Mouse (Mus musculus) megakaryocyte, adult 5-6 weeks (primary cell): Measurements from ENCODE around the gene 1810037I17Rik. TPM values are rescaled to one million over a fixed set of nuclear protein-coding genes. Genes with fewer than 3 reads are reported as not detected.

Experiments used
- ATAC-seq: 2 replicates; pipeline ENCODE4 v1.8.0; 2016; ENCODE audit warnings: mild to moderate bottlenecking, inconsistent platforms; ENCODE audit not compliant: poor library complexity, severe bottlenecking
- total RNA-seq, 2 experiments: library from RNA; stranded (forward) in 1 of 2; stranded (reverse) in 1 of 2; fragments of 153-499, 151-499 nt in 1 of 2; fragments of 221-1000, 200-1000 nt in 1 of 2; gene quantifications; 2 replicates each; pipeline versions ENCODE4 v1.2.3 to v1.2.4; 2015 to 2017

1810037I17Rik gene
- total RNA-seq (2015): 75.4 and 89.8 TPM in 2 replicates
- 40.3 and 41.2 TPM in 2 replicates for total RNA-seq (2017)

GRCm38 (mm10) chr3:122924009-122924914 lies at the start of gene 1810037I17Rik:
Gene 1810037I17Rik, plus strand, starts transcription at chr3:122924203.
- peak; percentile 89 for ATAC-seq

DNA sequence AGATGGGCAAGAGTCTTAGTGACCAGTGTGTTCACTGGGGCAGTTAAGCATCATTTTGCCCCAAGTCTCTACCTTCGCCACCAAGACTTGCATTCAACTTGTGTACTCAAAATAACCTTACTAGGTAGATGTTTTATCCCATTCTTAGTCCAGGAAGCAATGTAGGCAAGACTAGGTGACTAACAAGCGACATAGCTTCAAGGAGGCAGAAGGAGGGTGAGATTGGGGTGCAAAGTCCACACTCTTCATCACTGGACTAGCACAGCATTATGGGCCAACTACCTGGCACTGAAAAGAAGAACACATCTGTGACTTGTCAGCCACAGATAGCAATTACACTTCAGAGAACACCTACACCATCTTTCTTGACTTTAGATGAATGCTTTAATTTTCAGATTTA lies 47.1 kb upstream of the 1810037I17Rik start:
- ATAC-seq: no peak

GRCm38 (mm10) chr3:122877543-122877942 lies 46.5 kb upstream of the 1810037I17Rik start:
- ATAC-seq: no peak

GRCm38 (mm10) chr3:122878705-122879315 lies 45.2 kb upstream of the 1810037I17Rik start:
- no peak for ATAC-seq

GRCm38 (mm10) chr3:122887505-122888301 lies 36.3 kb upstream of the 1810037I17Rik start:
- no peak for ATAC-seq

GRCm38 (mm10) chr3:122888371-122888819 lies 35.6 kb upstream of the 1810037I17Rik start:
- ATAC-seq: peak; percentile 66

DNA sequence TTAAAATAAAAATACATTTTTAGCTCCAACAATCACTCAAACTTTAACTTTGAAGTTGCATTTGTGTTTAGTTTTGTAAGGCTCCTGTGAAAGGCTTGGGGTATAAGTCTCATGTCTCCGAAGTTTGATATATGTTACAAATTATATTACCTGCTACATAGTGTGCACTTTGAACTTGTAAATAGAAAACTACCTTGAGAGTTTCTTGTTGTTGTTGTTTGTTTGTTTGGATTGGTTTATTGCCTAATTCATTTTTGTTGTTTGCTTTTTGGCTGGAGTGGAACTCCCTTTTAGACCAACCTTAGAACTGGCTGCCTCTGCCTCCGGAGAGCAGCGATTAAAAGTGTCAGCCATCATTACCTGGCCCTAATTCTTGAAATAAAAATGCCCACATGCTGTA lies 29.2 kb upstream of the 1810037I17Rik start, which contains the start of gene Fabp2:
TSS of gene Fabp2 (plus strand) at position 301 of the 400 bp plus-strand sequence.
- ATAC-seq: no peak

DNA sequence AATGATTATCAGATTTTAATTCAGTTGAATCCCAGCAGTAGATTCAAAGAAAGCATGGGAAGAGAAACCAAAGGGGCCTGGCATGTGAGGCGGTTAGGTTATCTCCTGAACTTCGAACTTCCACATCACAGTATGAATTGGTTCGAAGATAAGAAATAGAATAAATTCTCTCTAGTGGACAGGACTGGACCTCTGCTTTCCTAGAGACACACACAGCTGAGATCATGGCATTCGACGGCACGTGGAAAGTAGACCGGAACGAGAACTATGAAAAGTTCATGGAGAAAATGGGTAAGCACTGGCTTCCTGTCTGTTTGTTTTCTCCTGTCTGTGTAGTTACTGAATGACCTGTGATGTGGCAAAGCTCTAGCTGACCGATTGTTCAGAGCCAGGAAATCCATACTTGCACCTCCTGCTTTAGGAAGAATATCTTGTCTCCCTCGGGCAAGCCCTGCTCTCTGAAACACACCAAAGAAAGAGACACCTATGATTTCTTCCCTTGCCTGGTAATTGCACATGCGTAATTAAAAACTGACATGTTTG lies 28.7 kb upstream of the 1810037I17Rik start:
- ATAC-seq: no peak

DNA sequence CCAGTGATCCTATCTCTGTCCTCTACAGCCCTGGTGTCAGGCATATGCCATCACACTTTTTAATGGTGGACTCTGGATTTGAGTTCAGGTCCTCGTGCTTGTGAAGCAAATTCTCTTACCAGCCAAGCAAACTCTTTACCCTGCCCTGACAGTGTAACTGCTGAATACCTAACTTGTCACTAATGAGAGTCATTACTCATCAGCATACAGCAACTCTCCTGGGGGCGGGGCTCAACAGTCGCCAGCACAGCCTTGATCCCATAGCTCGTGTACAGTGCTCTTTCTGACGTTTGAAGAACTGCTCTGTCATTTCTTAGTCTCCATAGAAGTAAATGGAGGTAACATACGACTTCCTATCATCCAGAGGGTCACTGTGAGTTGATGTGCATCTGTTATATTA lies 25.7 kb upstream of the 1810037I17Rik start:
- ATAC-seq: no peak

- ATAC-seq: peak; percentile 81
Observed at GRCm38 (mm10) chr3:122903746-122904433, 20.1 kb upstream of the 1810037I17Rik start.

DNA sequence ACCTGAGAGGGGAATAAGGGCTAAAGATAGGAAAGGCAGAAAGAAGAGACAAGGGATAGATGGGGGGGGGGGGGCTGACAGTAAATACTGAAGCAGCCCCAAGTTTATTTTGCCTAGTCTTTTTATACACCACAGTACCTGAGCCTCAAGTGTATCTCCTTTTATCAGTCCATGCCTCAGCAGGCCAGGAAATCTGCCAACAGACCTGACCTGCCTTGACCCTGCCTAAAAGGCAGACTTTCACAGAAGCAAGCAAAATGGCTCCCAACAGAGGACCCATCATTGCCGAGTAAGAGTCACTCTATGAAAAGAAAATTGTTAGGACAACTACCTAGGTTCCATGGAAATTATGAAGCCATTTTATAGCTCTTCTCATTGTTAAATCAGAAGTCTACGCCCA lies 16.2 kb upstream of the 1810037I17Rik start:
- no peak for ATAC-seq

- no peak for ATAC-seq
Observed at GRCm38 (mm10) chr3:122915493-122915892, 8.5 kb upstream of the 1810037I17Rik start.

GRCm38 (mm10) chr3:122916191-122916680 lies 7.8 kb upstream of the 1810037I17Rik start:
- no peak for ATAC-seq

DNA sequence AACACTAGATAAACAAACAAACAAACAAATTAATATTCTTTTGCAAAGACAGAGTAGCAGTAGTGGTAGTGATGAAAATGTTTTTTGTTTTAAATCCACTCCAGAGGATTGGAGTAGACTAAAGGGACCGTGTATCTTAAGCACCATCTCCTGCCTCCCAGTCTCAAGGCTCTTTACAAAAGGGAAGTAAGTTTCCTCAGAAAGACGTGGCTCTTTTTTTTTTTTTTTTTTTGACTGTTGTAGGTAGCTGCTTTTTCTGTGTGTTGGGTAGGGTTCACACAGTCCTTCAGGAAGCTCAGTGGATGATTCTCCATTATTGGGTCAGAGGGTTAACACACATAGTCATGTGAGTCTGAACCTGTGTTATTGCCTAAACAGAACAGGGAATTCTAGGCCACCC lies 5.3 kb upstream of the 1810037I17Rik start:
- peak; percentile 51 for ATAC-seq

- no peak for ATAC-seq
Observed at GRCm38 (mm10) chr3:122919260-122919659, 4.7 kb upstream of the 1810037I17Rik start, which contains the start of gene Gm10959. Gene Gm10959, minus strand, starts transcription at chr3:122919360.

GRCm38 (mm10) chr3:122920572-122921435 lies 3.2 kb upstream of the 1810037I17Rik start:
- ATAC-seq: no peak

GRCm38 (mm10) chr3:122921676-122922527 lies 2.1 kb upstream of the 1810037I17Rik start:
- ATAC-seq: no peak

GRCm38 (mm10) chr3:122923147-122923546 lies 856 bp upstream of the 1810037I17Rik start:
- no peak for ATAC-seq
